Mouse (Mus musculus) urinary bladder, postnatal 14 days (tissue): ENCODE measurements at regions not wholly inside any gene's neighbourhood (a gene's known extent, or its start where the extent isn't known, plus 50 kb on each side); places are given as distances from the start of the nearest gene placed in this dataset.
"Not testable (repeated sequence)": the region's sequence is repeated elsewhere in the genome, so short reads cannot be mapped to it uniquely, and the experiment has no call there.

ENCODE experiments used
- DNase-seq: peaks from one replicate; pipeline ENCODE4 v3.0.0; 2021; ENCODE audit warnings: low spot score

GRCm38 (mm10) chr14:58336148-58336547 lies 265.8 kb downstream of the Fgf9 start:
- no peak for DNase-seq

GRCm38 (mm10) chr14:58323164-58323563 lies 252.8 kb downstream of the Fgf9 start:
- no peak for DNase-seq

DNA sequence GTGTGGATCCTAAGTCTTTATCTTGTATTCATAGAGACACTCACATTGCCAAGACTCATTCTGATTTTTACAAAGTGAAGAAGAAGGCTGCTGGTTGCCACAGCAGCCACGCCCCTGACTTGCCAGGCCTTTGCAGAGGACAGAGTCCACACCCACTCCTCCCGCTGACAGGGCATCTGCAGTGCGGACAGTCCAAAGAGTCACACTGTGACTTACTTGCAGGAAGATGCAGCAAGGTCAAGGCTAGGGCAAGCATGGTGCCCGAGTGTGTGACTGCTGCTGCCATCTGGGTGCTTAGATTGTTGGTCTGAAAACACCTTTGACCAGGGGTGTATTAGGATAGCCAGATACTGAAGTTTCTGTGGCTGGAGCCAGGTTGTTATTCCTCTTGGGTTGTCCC lies 252.1 kb downstream of the Fgf9 start:
- DNase-seq = no peak

- no peak for DNase-seq
Observed at GRCm38 (mm10) chr14:58321875-58322274, 251.5 kb downstream of the Fgf9 start.

- DNase-seq = no peak
Observed at GRCm38 (mm10) chr14:58321234-58321633, 250.9 kb downstream of the Fgf9 start.

- DNase-seq = no peak
Observed at GRCm38 (mm10) chr14:58317640-58318039, 247.3 kb downstream of the Fgf9 start.

GRCm38 (mm10) chr14:58317231-58317630 lies 246.9 kb downstream of the Fgf9 start:
- DNase-seq = no peak

DNA sequence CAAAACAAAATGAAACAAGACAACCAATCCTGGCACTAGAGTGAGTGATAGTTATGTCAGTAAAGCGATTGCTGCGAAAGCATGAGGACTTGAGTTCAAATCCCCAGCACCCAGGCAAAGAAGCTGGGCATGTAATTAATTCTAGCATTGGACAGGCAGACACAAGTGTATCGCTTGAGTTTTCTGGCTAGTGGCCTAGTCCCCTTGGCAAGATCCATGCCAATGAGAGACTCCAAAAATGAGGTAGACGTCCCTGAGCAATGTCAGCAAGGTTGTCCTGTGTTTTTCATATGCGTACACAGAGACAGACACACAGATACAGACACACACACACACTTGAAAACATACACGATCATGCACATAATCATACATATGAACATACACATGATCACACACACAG lies 237.3 kb downstream of the Fgf9 start:
- no peak for DNase-seq

- DNase-seq = no peak
Observed at GRCm38 (mm10) chr14:58306832-58307521, 236.6 kb downstream of the Fgf9 start.

GRCm38 (mm10) chr14:58300411-58300887 lies 230.1 kb downstream of the Fgf9 start:
- DNase-seq = peak; percentile 13

DNA sequence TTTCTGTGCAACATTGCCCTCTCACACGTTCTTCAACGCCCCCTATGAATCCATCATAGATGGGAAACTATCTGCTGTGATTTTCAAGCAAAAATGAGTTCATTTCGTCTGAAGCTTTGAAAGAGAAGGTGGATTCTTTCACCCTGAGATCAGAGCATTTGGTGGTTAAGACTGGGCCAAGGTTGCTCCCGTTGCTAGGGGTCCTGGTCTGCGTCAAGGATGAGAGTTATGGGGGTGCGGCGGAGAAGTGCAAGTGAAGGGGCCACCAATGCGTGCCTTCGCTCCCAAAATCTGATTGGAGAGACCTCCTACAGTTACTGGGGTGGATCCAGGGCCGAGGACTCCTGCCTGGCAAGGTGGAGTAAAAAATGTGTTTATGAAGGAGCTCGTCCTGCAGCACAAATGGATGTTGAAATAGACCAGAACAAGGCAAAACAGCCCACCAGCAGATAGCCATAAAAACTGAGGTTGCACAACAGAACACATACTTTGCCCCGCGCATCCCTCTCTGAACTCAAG lies 215.7 kb downstream of the Fgf9 start:
- peak; percentile 24 for DNase-seq

- peak; percentile 20 for DNase-seq
Observed at GRCm38 (mm10) chr14:58282708-58283290, 212.5 kb downstream of the Fgf9 start.

DNA sequence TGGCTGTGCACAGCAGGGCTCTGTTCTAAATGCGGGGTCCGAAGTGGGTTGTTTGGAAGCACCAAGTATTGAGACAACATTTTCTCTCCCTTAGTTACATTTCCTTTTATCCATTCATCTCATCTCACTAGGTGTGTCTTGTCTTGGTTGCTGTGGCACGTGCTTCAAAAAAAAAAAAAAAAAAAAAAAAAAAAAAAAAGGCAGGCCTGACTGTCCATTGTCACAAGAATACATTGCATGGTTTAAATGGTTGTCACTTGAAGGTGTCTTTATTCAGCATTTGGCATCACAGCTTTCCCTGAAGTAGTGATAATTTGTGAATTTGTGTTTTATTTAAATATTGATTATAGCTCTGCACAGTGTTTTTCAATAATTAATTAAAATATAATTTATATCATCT lies 211.9 kb downstream of the Fgf9 start:
- no peak for DNase-seq

DNA sequence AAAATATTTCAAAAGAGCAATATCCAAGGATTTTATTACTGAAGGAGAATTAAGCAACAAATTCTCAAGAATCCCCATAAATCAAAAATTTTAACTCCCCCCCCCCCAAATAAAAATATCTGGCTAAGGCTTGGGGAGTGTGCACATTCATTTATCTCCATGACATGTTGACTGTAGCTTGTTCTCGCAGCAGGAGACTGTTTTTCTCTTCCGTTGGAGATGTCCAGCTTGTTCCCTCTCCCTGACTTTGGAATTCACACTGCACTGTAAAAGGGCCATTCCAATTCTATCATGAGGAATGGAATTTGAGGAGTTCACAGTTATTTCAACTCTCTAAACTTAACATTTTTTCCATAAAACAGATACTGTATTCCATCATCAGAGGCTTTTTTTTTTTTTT lies 204.1 kb downstream of the Fgf9 start:
- not testable (repeated sequence) for DNase-seq

DNA sequence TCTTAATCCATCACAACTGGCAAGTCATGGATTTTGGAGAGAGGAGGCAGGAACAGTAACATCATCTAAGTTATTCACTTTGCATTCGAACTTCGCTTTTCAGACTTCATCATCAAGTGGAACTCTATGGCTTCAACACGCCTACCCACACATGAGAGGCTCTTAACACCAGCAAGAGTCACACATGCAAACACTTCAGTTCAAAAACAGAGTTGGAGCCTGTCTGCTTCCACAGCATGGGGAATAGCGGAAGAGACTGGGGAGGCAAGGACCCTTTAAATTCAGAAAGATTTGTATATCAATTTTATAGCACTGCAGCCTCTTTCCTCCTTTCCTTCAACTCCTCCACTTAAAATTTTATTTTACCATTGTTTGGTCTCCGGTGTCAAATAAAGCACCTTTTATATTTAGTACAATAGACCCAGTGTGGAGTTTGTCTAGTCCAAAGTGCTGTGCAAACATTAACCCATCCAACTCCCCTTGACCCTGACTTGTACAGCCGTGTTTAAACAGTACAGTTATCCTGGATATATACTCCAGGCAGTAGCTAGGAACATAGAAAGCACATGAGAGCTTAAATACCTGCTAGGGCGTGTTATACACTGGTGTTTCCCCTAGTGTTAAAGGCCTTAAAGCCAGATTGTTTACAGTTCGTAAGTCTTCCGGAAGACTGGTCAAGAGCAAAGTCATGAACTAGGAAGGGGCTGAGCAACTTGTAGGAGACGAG lies 203.5 kb downstream of the Fgf9 start:
- DNase-seq = no peak

DNA sequence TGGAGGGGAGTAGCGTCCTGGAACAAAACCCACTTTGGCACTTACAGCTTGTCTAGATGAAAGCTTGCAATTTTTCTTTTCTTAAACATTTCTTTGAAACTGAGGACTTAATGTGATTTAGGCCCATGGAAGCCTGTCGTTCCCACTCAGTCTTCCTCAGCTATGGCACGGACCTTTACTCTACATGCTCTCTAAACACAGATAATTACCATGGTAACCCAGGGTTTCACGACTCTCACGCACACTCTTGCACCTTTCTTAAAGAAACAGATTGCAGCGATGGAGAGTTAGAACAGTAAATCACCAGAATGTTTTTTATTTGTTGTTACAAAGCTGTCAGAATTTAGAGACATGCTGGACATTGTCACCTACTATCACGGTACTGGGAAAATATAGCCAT lies 195.0 kb downstream of the Fgf9 start:
- DNase-seq = no peak

DNA sequence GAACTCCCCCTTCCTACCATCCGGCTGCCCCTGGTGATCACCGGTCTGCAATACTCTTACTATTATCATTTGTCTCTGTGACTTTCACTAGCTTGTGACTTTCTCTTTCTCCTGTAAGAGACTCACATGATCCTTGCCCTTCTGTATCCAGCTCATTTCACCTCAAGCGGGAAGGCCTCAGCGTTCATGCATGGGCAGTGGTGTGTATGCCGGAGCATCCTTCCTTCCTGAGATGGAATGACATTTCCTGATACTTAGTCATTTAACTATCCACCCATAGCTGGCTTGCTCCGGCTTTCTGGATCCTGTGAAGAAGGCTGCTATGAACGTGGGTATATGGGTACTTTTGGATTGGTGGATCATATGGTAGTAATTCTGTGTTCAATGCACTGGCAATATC lies 194.1 kb downstream of the Fgf9 start:
- DNase-seq = no peak

DNA sequence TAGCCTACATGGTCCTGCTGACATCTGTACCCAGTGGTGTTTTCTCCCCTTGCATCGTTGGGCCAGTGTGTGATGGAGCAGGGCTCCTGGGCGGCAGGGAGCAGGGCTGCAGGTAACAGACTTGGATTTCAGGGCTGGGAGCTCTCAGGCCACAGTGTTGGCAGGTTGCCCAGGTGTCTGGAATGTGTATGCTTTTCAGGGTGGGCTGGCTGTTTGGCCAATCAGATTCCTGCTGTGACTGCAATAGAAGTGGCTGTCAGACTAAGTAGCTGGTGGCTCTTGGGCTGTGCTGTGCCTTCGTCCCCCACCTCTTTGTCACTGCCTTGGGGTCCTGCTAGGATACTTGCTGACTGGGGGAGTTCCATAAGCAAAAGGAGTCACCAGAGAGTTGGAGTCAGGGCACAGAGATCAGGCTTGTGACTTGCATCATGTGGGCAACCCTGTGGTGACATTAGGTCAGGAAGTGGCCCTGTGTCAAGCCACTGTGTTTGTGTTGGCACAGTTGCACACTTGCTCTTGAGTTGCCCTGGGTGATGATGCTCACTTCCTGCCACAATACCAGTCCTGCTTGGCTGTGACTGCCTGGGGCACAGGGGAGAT lies 183.1 kb downstream of the Fgf9 start:
- peak; percentile 53 for DNase-seq

- DNase-seq = no peak
Observed at GRCm38 (mm10) chr14:58225869-58226268, 155.5 kb downstream of the Fgf9 start.

DNA sequence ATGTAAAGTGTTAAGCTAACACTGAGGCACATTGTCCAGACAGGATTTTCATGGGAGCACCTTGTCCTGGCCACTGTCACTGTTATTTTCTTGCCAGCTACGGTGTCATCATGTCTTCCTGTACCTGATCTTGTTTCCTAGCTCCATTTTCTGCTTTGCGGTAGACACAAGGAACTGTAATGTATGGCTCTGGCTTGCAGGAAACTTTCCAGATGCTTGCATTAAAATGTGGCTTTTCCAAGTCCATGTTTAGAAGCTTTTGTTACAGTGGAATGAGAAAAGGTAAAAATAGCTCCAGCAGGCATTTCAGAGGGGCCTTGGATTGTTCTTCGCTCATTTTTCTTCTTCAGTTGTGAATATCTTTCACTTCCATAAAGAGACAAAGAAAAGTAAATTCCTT lies 154.1 kb downstream of the Fgf9 start:
- DNase-seq = no peak

DNA sequence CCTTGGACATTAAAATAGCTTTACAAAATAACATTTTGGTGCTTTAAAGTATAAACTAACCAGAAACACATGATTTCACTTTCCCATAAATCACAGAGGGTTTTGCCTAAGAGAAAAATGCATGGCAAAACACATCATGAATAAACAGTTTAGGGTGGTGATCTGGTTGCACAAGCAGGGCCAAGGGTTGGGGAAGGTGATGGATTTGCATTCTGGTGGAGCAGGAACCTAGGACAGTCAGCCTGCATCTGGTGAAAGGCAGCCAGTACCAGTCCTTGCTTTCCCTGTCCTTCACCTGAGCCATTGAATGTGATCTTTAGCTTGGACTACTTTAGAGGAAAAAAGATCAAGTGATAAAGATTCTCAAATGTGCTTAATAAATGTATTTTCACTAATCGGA lies 138.1 kb downstream of the Fgf9 start:
- no peak for DNase-seq

DNA sequence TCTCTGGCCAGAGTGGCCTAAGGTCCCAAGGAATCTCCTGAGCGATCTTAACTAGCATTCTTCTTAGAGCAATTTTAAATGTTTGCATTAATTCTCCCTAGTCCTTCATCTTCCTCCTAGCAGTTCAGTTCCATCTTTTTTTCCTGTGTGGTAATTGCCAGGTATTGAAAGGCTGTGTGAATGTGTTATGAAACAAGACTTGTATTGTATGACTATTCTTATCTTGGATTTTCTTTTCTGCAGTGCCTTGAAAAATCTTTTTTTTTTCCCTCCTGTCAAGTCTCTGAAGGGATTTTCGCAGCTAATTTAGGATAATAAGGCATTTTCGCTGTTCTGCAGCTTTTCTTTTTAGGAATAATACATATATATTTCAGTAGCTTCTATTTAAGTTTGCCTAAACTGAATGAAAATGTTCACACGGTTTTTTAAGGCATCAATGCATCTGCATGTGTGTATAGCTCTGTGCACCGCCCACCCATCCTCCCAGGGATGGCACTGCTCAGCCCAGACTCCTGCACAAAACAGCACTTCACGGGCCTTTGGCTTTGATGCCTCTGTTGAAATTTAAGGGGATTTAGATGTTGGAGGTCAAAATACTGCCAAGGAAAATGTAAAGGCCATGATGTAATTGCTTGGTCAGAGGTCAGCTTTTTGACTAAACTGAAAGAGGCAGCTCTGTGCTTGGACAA lies 132.4 kb downstream of the Fgf9 start:
- DNase-seq = no peak
